Comparison of ENCODE assay signal across 16 mouse cellular contexts in genomic region chr3:26134839-26135651, GRCm38 (mm10).
DNase-seq lines count a peak whose midpoint lies in the region; ATAC-seq lines count a peak whose summit lies in the region.
"Had no signal": no experiment of that assay in that cellular context is flagged by ENCODE, and none has a peak within 500 bp of the region (broad histone marks: within the 10 kb centered on the region; RNA-seq: fewer than 3 reads in every experiment).

No protein-coding gene starts in this region.

- H3K4me1 ChIP-seq in neural tube, embryonic 12.5 days = no peaks in the 10 kb centered on the region; the same call in 1 of the 2 replicates
- H3K4me1 ChIP-seq in hindbrain, embryonic 12.5 days = peaks cover 8% of the 10 kb centered on the region; the same call in 1 of the 2 replicates
- H3K4me1 ChIP-seq in midbrain, embryonic 14.5 days (ENCODE audit: control insufficient read depth, insufficient read depth, low read length) = peaks cover 8% of the 10 kb centered on the region; the same call in 1 of the 2 replicates
- H3K4me1 ChIP-seq in intestine, embryonic 16.5 days (ENCODE audit: control insufficient read depth, insufficient read depth, low read length) = no peaks in the 10 kb centered on the region
- H3K4me1 ChIP-seq in liver, embryonic 12.5 days = no peaks in the 10 kb centered on the region
- H3K4me1 ChIP-seq in heart, embryonic 12.5 days (replicated peaks) = no peaks in the 10 kb centered on the region
- H3K4me1 ChIP-seq: heart, embryonic 10.5 days had no signal

- H3K27me3 ChIP-seq in neural tube, embryonic 12.5 days (replicated peaks) = no peaks in the 10 kb centered on the region
- H3K27me3 ChIP-seq in hindbrain, embryonic 12.5 days = no peaks in the 10 kb centered on the region
- no peaks in the 10 kb centered on the region for H3K27me3 ChIP-seq in midbrain, embryonic 14.5 days (ENCODE audit: control insufficient read depth, insufficient read depth, low read length)
- no peaks in the 10 kb centered on the region for H3K27me3 ChIP-seq in intestine, embryonic 16.5 days (replicated peaks; ENCODE audit: control insufficient read depth, insufficient read depth, low read length)
- H3K27me3 ChIP-seq in liver, embryonic 12.5 days (replicated peaks) = no peaks in the 10 kb centered on the region
- H3K27me3 ChIP-seq in heart, embryonic 12.5 days (replicated peaks) = no peaks in the 10 kb centered on the region

- no peaks in the 10 kb centered on the region for H3K9me3 ChIP-seq in neural tube, embryonic 12.5 days
- no peaks in the 10 kb centered on the region for H3K9me3 ChIP-seq in hindbrain, embryonic 12.5 days (replicated peaks)
- no peaks in the 10 kb centered on the region for H3K9me3 ChIP-seq in midbrain, embryonic 14.5 days (ENCODE audit: control insufficient read depth, low read length)
- H3K9me3 ChIP-seq in intestine, embryonic 16.5 days (ENCODE audit: control insufficient read depth, low read length) = no peaks in the 10 kb centered on the region
- H3K9me3 ChIP-seq in liver, embryonic 12.5 days (replicated peaks) = no peaks in the 10 kb centered on the region
- H3K9me3 ChIP-seq in heart, embryonic 12.5 days (replicated peaks) = no peaks in the 10 kb centered on the region
- H3K9me3 ChIP-seq: heart, embryonic 10.5 days had no signal

- H3K36me3 ChIP-seq in neural tube, embryonic 12.5 days = no peaks in the 10 kb centered on the region
- H3K36me3 ChIP-seq in hindbrain, embryonic 12.5 days = no peaks in the 10 kb centered on the region
- peaks cover 13% of the 10 kb centered on the region; the same call in 1 of the 2 replicates for H3K36me3 ChIP-seq in midbrain, embryonic 14.5 days (ENCODE audit: control insufficient read depth, insufficient read depth, low read length)
- no peaks in the 10 kb centered on the region for H3K36me3 ChIP-seq in intestine, embryonic 16.5 days (ENCODE audit: control insufficient read depth, insufficient read depth, low read length)
- H3K36me3 ChIP-seq in liver, embryonic 12.5 days = no peaks in the 10 kb centered on the region
- H3K36me3 ChIP-seq in heart, embryonic 12.5 days = no peaks in the 10 kb centered on the region
- H3K36me3 ChIP-seq: heart, embryonic 10.5 days had no signal

- no peak for DNase-seq in neural tube, embryonic 10.5 days (ENCODE audit: extremely low spot score, low spot score)
- DNase-seq in midbrain, embryonic 14.5 days = peak; percentile 46
- DNase-seq: cerebellum, adult 18-20 months; heart, postnatal 4 days; kidney, adult 2 months; kidney, postnatal 4 days; liver; lung, embryonic 14.5 days; right cerebral cortex, adult 18-20 months had no signal

- H3K27ac ChIP-seq in neural tube, embryonic 12.5 days = no peak overlapping the region
- H3K27ac ChIP-seq in hindbrain, embryonic 12.5 days = no peak overlapping the region
- no peak overlapping the region for H3K27ac ChIP-seq in midbrain, embryonic 14.5 days (replicated peaks; ENCODE audit: low read depth, low read length)
- H3K27ac ChIP-seq in intestine, embryonic 16.5 days (ENCODE audit: low read length) = no peak overlapping the region
- no peak overlapping the region for H3K27ac ChIP-seq in liver, embryonic 12.5 days
- no peak overlapping the region for H3K27ac ChIP-seq in heart, embryonic 12.5 days (ENCODE audit: poor library complexity, severe bottlenecking)
- H3K27ac ChIP-seq: heart, embryonic 10.5 days had no signal

- WGBS in neural tube, embryonic 12.5 days = 18% methylated on average over 9 of the region's 9 CpGs
- WGBS in hindbrain, embryonic 12.5 days = 29% methylated on average over 9 of the region's 9 CpGs
- WGBS in midbrain, embryonic 14.5 days = 16% methylated on average over 9 of the region's 9 CpGs
- 37% methylated on average over 9 of the region's 9 CpGs for WGBS in intestine, embryonic 16.5 days
- WGBS in liver, embryonic 12.5 days (ENCODE audit: insufficient replicate concordance) = 44% methylated on average over 9 of the region's 9 CpGs
- WGBS in heart, embryonic 12.5 days = 50% methylated on average over 9 of the region's 9 CpGs

- no peak for ATAC-seq in neural tube, embryonic 12.5 days (ENCODE audit: low FRiP score, low read depth)
- peak; percentile 58; the same call in 1 of the 2 replicates for ATAC-seq in hindbrain, embryonic 12.5 days (ENCODE audit: low FRiP score)
- ATAC-seq in midbrain, embryonic 14.5 days (ENCODE audit: low FRiP score, low TSS enrichment) = no peak
- ATAC-seq in intestine, embryonic 16.5 days = no peak
- no peak for ATAC-seq in liver, embryonic 12.5 days
- ATAC-seq in heart, embryonic 12.5 days (ENCODE audit: insufficient number of reproducible peaks, low FRiP score) = no peak

- H3K4me2 ChIP-seq in neural tube, embryonic 12.5 days (replicated peaks) = peak overlapping the region; percentile 31; the same call in 1 of the 2 replicates
- H3K4me2 ChIP-seq in hindbrain, embryonic 12.5 days (replicated peaks) = no peak overlapping the region
- H3K4me2 ChIP-seq in midbrain, embryonic 14.5 days (ENCODE audit: low read length) = peak overlapping the region; percentile 15
- H3K4me2 ChIP-seq in intestine, embryonic 16.5 days (ENCODE audit: low read depth, low read length) = no peak overlapping the region
- H3K4me2 ChIP-seq in liver, embryonic 12.5 days = no peak overlapping the region
- no peak overlapping the region for H3K4me2 ChIP-seq in heart, embryonic 12.5 days
- H3K4me2 ChIP-seq: lung, embryonic 14.5 days had no signal

- H3K9ac ChIP-seq in neural tube, embryonic 12.5 days = no peak overlapping the region
- H3K9ac ChIP-seq in hindbrain, embryonic 12.5 days = 0 out of 2 replicates have a peak overlapping the region, but pooled peaks have one; percentile 0
- H3K9ac ChIP-seq in midbrain, embryonic 14.5 days (replicated peaks; ENCODE audit: low read length) = no peak overlapping the region
- H3K9ac ChIP-seq in intestine, embryonic 16.5 days (ENCODE audit: low read depth, low read length) = no peak overlapping the region
- H3K9ac ChIP-seq in liver, embryonic 12.5 days = no peak overlapping the region
- no peak overlapping the region for H3K9ac ChIP-seq in heart, embryonic 12.5 days
- H3K9ac ChIP-seq: lung, embryonic 14.5 days had no signal

- H3K4me3 ChIP-seq in neural tube, embryonic 12.5 days = no peak overlapping the region
- H3K4me3 ChIP-seq in hindbrain, embryonic 12.5 days = no peak overlapping the region
- H3K4me3 ChIP-seq in midbrain, embryonic 14.5 days (replicated peaks; ENCODE audit: low read depth, low read length) = no peak overlapping the region
- H3K4me3 ChIP-seq in intestine, embryonic 16.5 days (ENCODE audit: low read length) = no peak overlapping the region
- no peak overlapping the region for H3K4me3 ChIP-seq in liver, embryonic 12.5 days
- H3K4me3 ChIP-seq in heart, embryonic 12.5 days = no peak overlapping the region
- H3K4me3 ChIP-seq: erythroblast, embryonic 14.5 days; heart, embryonic 10.5 days had no signal

Comparison
In these comparisons a context has a peak if more than half of its experiments do, and no peak if none do; other contexts are left out.
1. H3K4me2 ChIP-seq: peak in neural tube, embryonic 12.5 days (single experiment) and midbrain, embryonic 14.5 days (single experiment); none in hindbrain, embryonic 12.5 days (single experiment), intestine, embryonic 16.5 days (single experiment), liver, embryonic 12.5 days (single experiment) and heart, embryonic 12.5 days (single experiment).